Comparison of ENCODE assay signal across 22 mouse cellular contexts in genomic region chr11:34000416-34000815, GRCm38 (mm10). TPM values are rescaled to one million over a fixed set of nuclear protein-coding genes. Genes with fewer than 3 reads are reported as not detected.
"Had no signal": no experiment of that assay in that cellular context is flagged by ENCODE, and none has a peak within 500 bp of the region (broad histone marks: within the 10 kb centered on the region; RNA-seq: fewer than 3 reads in every experiment).

No protein-coding gene starts in this region.

- H3K9ac ChIP-seq: limb, embryonic 13.5 days; liver, embryonic 12.5 days; liver, embryonic 15.5 days; lung, embryonic 15.5 days; stomach, embryonic 15.5 days had no signal

- H3K27me3 ChIP-seq: limb, embryonic 13.5 days; liver, embryonic 15.5 days; lung, embryonic 15.5 days; stomach, embryonic 15.5 days had no signal

- H3K36me3 ChIP-seq: limb, embryonic 10.5 days; limb, embryonic 13.5 days; liver, embryonic 12.5 days; liver, embryonic 15.5 days; lung, embryonic 15.5 days; stomach, embryonic 15.5 days had no signal

- DNase-seq: kidney, adult 9 months; kidney, postnatal 14 days; kidney, postnatal 4 days; layer of hippocampus, adult 9-11 months; liver; lung, adult 18-20 months; lung, postnatal 10 days; lung, postnatal 36 days; midbrain, embryonic 14.5 days; right cerebral cortex, postnatal 14 days; spleen, adult 18-20 months; thymus, adult 2 months; thymus, postnatal 25 days had no signal

- H3K4me1 ChIP-seq: limb, embryonic 13.5 days; liver, embryonic 15.5 days; lung, embryonic 15.5 days; stomach, embryonic 15.5 days had no signal

- ATAC-seq: intestine, postnatal 0 days; liver, embryonic 12.5 days had no signal

- H3K4me3 ChIP-seq: limb, embryonic 10.5 days; limb, embryonic 13.5 days; liver, embryonic 12.5 days; liver, embryonic 15.5 days; lung, embryonic 15.5 days; stomach, embryonic 15.5 days had no signal

- H3K4me2 ChIP-seq: limb, embryonic 13.5 days; liver, embryonic 12.5 days; liver, embryonic 15.5 days; lung, embryonic 15.5 days; midbrain, embryonic 11.5 days; stomach, embryonic 15.5 days had no signal

- H3K9me3 ChIP-seq: limb, embryonic 10.5 days; limb, embryonic 13.5 days; liver, embryonic 12.5 days; liver, embryonic 15.5 days; lung, embryonic 15.5 days; stomach, embryonic 15.5 days had no signal

- H3K27ac ChIP-seq: limb, embryonic 10.5 days; limb, embryonic 13.5 days; liver, embryonic 12.5 days; liver, embryonic 15.5 days; lung, embryonic 15.5 days; stomach, embryonic 15.5 days had no signal

RNA-seq across cellular contexts. Expression of gene Kcnip1, which starts 7.5 kb away (rescaled TPM):
- total RNA-seq: megakaryocyte-erythroid progenitor cell, adult 5-6 weeks had no signal

RNA-seq across cellular contexts. Expression of gene Kcnmb1, which starts 37.6 kb away (rescaled TPM):
- total RNA-seq: megakaryocyte-erythroid progenitor cell, adult 5-6 weeks had no signal
- polyA plus RNA-seq: liver, embryonic 15.5 days had no signal
